Mouse (Mus musculus): ENCODE data around the gene Ajuba.

Ajuba gene

GRCm38 (mm10) chr14:54538580-54538979, 38.8 kb downstream of the Ajuba start:
- no peak for DNase-seq

- peak; percentile 90 for DNase-seq
Observed at GRCm38 (mm10) chr14:54528446-54529111, 48.8 kb downstream of the Ajuba start.

GRCm38 (mm10) chr14:54528007-54528393, 49.4 kb downstream of the Ajuba start:
- DNase-seq: peak; percentile 32

GRCm38 (mm10) chr14:54527227-54528006, 49.9 kb downstream of the Ajuba start:
- DNase-seq: peak; percentile 19

- no peak for DNase-seq
Observed at GRCm38 (mm10) chr14:54523600-54523999, 53.8 kb downstream of the Ajuba start.
